Mouse (Mus musculus) embryonic stem cell, embryonic (primary cell): ENCODE measurements around the gene Lrba.

Source experiments
- CTCF ChIA-PET, 4 experiments: fragments of 300-600 bp in 2 of 4; fragments of 350-600 bp in 2 of 4; sonication (Branson Sonifier 250); formaldehyde crosslinking; loops; one replicate each; lab custom pipeline; 2022; ENCODE audit warnings: inconsistent platforms in 2 of 4; lab: Charles Lee
- POLR2A ChIA-PET, 4 experiments: fragments of 300-600 bp in 2 of 4; fragments of 350-600 bp in 2 of 4; sonication (Branson Sonifier 250); formaldehyde crosslinking; loops; one replicate each; lab custom pipeline; 2022; ENCODE audit warnings: antibody characterized with exemption in 4 of 4, inconsistent platforms in 1 of 4; lab: Charles Lee

Gene Lrba

GRCm38 (mm10) chr3:86809646-86810045, 585.2 kb downstream of the Lrba start:
- ChIA-PET POLR2A (interaction anchor here in 2 of 4 experiments (0.8 to 2.4 kb wide), 9 partner anchors 20 to 122 kb away, joined by 3 to 6 read pairs (median 3); no protein-coding TSS in a partner anchor), CTCF (interaction anchor here in 3 of 4 experiments (0.7 to 1.7 kb wide), 7 partner anchors 10 to 48 kb away, joined by 3 to 6 read pairs (median 3); no protein-coding TSS in a partner anchor)

- CTCF ChIA-PET, result interaction anchor here in 2 of 4 experiments (0.6 to 1.3 kb wide), 3 partner anchors 13 to 152 kb away, joined by 3 to 9 read pairs (median 7); no protein-coding TSS in a partner anchor
Observed at GRCm38 (mm10) chr3:86810908-86811307, 586.4 kb downstream of the Lrba start.

GRCm38 (mm10) chr3:86812689-86813088, 588.2 kb downstream of the Lrba start:
- POLR2A ChIA-PET, result interaction anchor here in 2 of 4 experiments (0.9 to 1.0 kb wide), 2 partner anchors 9 to 16 kb away, joined by 3 read pairs; no protein-coding TSS in a partner anchor
- CTCF ChIA-PET, result interaction anchor here in 3 of 4 experiments (0.6 to 1.6 kb wide), 17 partner anchors 9 to 218 kb away, joined by 3 to 9 read pairs (median 3); no protein-coding TSS in a partner anchor

More at GRCm38 (mm10) chr3:86810908-86811307, 586.4 kb downstream of the Lrba start:
- POLR2A ChIA-PET, result interaction anchor here in 3 of 4 experiments (0.6 to 2.4 kb wide), 3 partner anchors 34 to 106 kb away, joined by 5 to 6 read pairs (median 6); no protein-coding TSS in a partner anchor

GRCm38 (mm10) chr3:86818001-86818585, 593.6 kb downstream of the Lrba start:
- CTCF ChIA-PET, result interaction anchor here in 1 of 4 experiments (0.5 kb wide), 1 partner anchor 90 kb away, joined by 3 read pairs; no protein-coding TSS in a partner anchor
- POLR2A ChIA-PET, result interaction anchor here in 1 of 4 experiments (1.0 to 1.6 kb wide), 3 partner anchors 13 to 97 kb away, joined by 3 read pairs; no protein-coding TSS in a partner anchor

- CTCF ChIA-PET, result interaction anchor here in 1 of 4 experiments (0.6 kb wide), 2 partner anchors 25 to 70 kb away, joined by 4 to 5 read pairs; no protein-coding TSS in a partner anchor
- POLR2A ChIA-PET, result interaction anchor here in 1 of 4 experiments (0.7 to 1.6 kb wide), 3 partner anchors 10 to 96 kb away, joined by 3 read pairs; no protein-coding TSS in a partner anchor
Observed at GRCm38 (mm10) chr3:86819372-86819771, 594.9 kb downstream of the Lrba start.

- POLR2A ChIA-PET, result interaction anchor here in 2 of 4 experiments (0.6 to 2.1 kb wide), 4 partner anchors 12 to 27 kb away, joined by 3 to 10 read pairs (median 4); no protein-coding TSS in a partner anchor
- CTCF ChIA-PET, result interaction anchor here in 2 of 4 experiments (0.6 to 2.3 kb wide), 3 partner anchors 7 to 773 kb away, joined by 3 to 9 read pairs (median 3); no protein-coding TSS in a partner anchor
Observed at GRCm38 (mm10) chr3:86820344-86820743, 595.9 kb downstream of the Lrba start.

- ChIA-PET POLR2A (interaction anchor here in 2 of 4 experiments (0.7 to 2.1 kb wide), 7 partner anchors 11 to 99 kb away, joined by 3 to 10 read pairs (median 3); no protein-coding TSS in a partner anchor), CTCF (interaction anchor here in 2 of 4 experiments (1.1 to 2.3 kb wide), 2 partner anchors 8 to 9 kb away, joined by 4 to 9 read pairs; no protein-coding TSS in a partner anchor)
Observed at GRCm38 (mm10) chr3:86821383-86821782, 596.9 kb downstream of the Lrba start.

GRCm38 (mm10) chr3:86827506-86827905, 603.0 kb downstream of the Lrba start:
- CTCF ChIA-PET, result interaction anchor here in 1 of 4 experiments (1.8 kb wide), 1 partner anchor 15 kb away, joined by 5 read pairs; no protein-coding TSS in a partner anchor

GRCm38 (mm10) chr3:86832115-86832514, 607.6 kb downstream of the Lrba start:
- CTCF ChIA-PET, result interaction anchor here in 3 of 4 experiments (0.9 to 1.1 kb wide), 3 partner anchors 19 to 144 kb away, joined by 3 to 5 read pairs (median 4); no protein-coding TSS in a partner anchor
- POLR2A ChIA-PET, result interaction anchor here in 2 of 4 experiments (0.8 to 6.7 kb wide), 20 partner anchors 8 to 96 kb away, joined by 3 to 64 read pairs (median 4); partner anchors contain the start of gene Dclk2 (in 1 of the 2)

More at GRCm38 (mm10) chr3:86827506-86827905, 603.0 kb downstream of the Lrba start:
- POLR2A ChIA-PET, result interaction anchor here in 2 of 4 experiments (0.9 to 1.2 kb wide), 2 partner anchors 15 to 17 kb away, joined by 3 read pairs; no protein-coding TSS in a partner anchor
